Mouse (Mus musculus): ENCODE measurements around the gene Pagr1a. TPM values are rescaled to one million over a fixed set of nuclear protein-coding genes. Genes with fewer than 3 reads are reported as not detected.

Pagr1a gene
- polyA plus RNA-seq, 1 experiment = 8.1 TPM

GRCm38 (mm10) chr7:127024755-127025555 is 7.8 kb upstream of the Pagr1a start:
- Histone ChIP-seq H3K4me3 (peak overlapping the region; percentile 67), H3K27me3 (ENCODE audit: control insufficient read depth, insufficient read depth, insufficient read length) (no peaks in the 10 kb centered on the region), H3K79me2 (ENCODE audit: control insufficient read depth, insufficient read depth) (peaks cover 20% of the 10 kb centered on the region), H3ac (ENCODE audit: control insufficient read depth, insufficient read length) (peak overlapping the region; percentile 88), H3K4me2 (ENCODE audit: low read depth) (peak overlapping the region; percentile 99), H3K36me3 (ENCODE audit: control insufficient read depth, insufficient read depth) (peaks cover 19% of the 10 kb centered on the region)
- TF ChIP-seq MYOD1 (IDR thresholded peaks at IDR 0.05; ENCODE audit: control insufficient read depth in 1 of 3, insufficient read length in 2 of 3, low read depth in 2 of 3) (peak in 2 of 3 experiments; percentile 35 to 52), MYOG (IDR thresholded peaks at IDR 0.05; ENCODE audit: control insufficient read depth in 1 of 3, insufficient read depth in 1 of 3, insufficient read length in 2 of 3, low read depth in 2 of 3) (peak in 1 of 3 experiments; percentile 71), MAX (IDR thresholded peaks at IDR 0.05; ENCODE audit: low read depth) (peak; percentile 88), POLR2A (IDR thresholded peaks at IDR 0.05; ENCODE audit: insufficient read length, low read depth) (peak; percentile 78), E2F4 (IDR thresholded peaks at IDR 0.05; ENCODE audit: insufficient read depth) (no peak), POLR2AphosphoS2 (IDR thresholded peaks at IDR 0.05; ENCODE audit: insufficient read length, low read depth) (peak; percentile 80), USF1 (IDR thresholded peaks at IDR 0.05; ENCODE audit: low read depth) (peak; percentile 14), SRF (IDR thresholded peaks at IDR 0.05; ENCODE audit: control insufficient read depth, insufficient read length, low read depth) (no peak), TCF3 (IDR thresholded peaks at IDR 0.05; ENCODE audit: insufficient read length, low read depth) (no peak)

DNA sequence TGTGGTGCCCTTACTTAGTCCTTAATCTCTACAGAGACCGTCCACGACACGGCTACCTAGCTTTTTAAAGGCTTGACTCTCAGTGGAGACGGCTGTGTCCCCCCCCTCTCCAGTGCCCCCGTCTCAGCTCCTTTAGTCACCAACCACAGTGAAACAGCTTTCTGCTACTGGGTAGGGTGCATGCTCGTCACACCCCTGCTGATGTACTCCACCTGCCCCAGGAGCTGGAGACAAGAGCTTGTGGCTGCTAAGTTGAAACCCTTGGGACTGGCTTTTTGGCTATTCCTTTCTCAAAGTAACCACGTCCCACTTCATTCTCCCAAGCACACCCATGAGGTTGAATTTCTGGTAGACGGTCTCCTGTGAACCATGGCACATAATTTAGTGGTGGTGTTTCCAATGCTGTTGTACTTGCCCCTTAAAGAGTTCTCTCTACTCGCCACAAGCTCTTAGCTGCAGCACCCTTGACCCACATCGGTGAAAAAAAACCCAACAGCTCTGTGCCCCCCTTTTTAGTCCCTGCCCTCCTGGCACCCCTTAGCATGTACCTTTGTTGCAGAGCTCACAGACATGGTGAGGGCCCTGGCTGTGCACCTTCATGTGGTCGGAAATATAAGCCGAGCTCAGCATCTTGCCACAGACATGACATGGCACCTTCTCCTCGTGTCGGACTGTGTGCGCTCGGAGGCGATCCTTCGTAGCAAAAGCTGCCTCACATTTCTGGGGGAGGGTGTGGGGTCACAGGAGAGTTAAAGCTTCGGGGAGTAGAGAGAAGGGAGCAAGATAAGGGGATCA is 6.9 kb upstream of the Pagr1a start:
- Histone ChIP-seq H3K79me2 (ENCODE audit: control insufficient read depth, insufficient read depth) (peaks cover 20% of the 10 kb centered on the region), H3K4me3 (peak overlapping the region; percentile 67), H3K4me2 (ENCODE audit: low read depth) (peak overlapping the region; percentile 99), H3K36me3 (ENCODE audit: control insufficient read depth, insufficient read depth) (peaks cover 15% of the 10 kb centered on the region), H3K27me3 (ENCODE audit: control insufficient read depth, insufficient read depth, insufficient read length) (no peaks in the 10 kb centered on the region), H3ac (ENCODE audit: control insufficient read depth, insufficient read length) (peak overlapping the region; percentile 88)
- TF ChIP-seq POLR2AphosphoS2 (IDR thresholded peaks at IDR 0.05; ENCODE audit: insufficient read length, low read depth) (peak; percentile 61), SRF (IDR thresholded peaks at IDR 0.05; ENCODE audit: control insufficient read depth, insufficient read length, low read depth) (no peak)

- TF ChIP-seq POLR2A (IDR thresholded peaks at IDR 0.05; ENCODE audit: insufficient read length, low read depth) (peak; percentile 33), POLR2AphosphoS2 (IDR thresholded peaks at IDR 0.05; ENCODE audit: insufficient read length, low read depth) (peak; percentile 22), SRF (IDR thresholded peaks at IDR 0.05; ENCODE audit: control insufficient read depth, insufficient read length, low read depth) (no peak)
- Histone ChIP-seq H3K4me3 (peak overlapping the region; percentile 67), H3K79me2 (ENCODE audit: control insufficient read depth, insufficient read depth) (peaks cover 20% of the 10 kb centered on the region), H3K27me3 (ENCODE audit: control insufficient read depth, insufficient read depth, insufficient read length) (no peaks in the 10 kb centered on the region), H3K36me3 (ENCODE audit: control insufficient read depth, insufficient read depth) (peaks cover 11% of the 10 kb centered on the region), H3ac (ENCODE audit: control insufficient read depth, insufficient read length) (no peak overlapping the region), H3K4me2 (ENCODE audit: low read depth) (peak overlapping the region; percentile 12)
Measured at GRCm38 (mm10) chr7:127023272-127023691, 6.1 kb upstream of the Pagr1a start.

DNA sequence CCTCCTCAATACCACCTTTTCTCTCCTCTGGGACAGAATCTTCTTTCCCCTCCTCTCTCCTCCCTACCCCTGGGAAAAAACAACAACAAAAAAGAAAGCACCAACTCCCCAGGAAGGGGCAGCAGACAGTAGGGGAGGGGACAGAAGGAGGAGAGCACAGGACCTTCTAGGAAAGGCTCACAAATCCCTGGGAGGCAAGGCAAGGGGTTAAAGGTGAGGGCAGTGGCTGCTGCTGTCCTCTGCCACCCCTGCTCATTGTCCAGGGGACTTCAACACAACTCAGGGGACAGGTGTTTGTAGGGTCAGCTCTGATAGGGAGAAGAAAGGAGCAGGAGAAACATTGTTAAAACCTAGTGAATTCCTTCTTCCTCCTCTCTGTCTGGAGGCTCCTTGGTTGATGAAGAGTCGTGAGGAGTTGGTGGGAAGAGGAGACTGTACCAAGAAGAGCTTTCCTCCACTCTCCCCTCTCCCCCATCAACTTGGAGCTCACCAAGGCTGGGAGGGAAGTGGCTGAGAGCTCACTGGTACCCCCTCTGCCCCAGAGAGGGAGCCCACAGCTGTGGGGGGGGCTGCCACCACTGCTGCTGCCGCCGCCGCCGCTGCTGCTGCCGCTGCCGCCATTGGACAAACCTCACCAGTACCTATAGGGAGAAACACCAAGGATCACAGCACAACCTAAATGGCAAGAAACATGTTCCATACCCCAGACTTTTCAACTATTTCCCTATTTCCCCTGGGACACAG is 5.5 kb upstream of the Pagr1a start:
- Histone ChIP-seq H3K4me3 (peak overlapping the region; percentile 67), H3K27me3 (ENCODE audit: control insufficient read depth, insufficient read depth, insufficient read length) (no peaks in the 10 kb centered on the region), H3K79me2 (ENCODE audit: control insufficient read depth, insufficient read depth) (peaks cover 20% of the 10 kb centered on the region), H3K4me2 (ENCODE audit: low read depth) (peak overlapping the region; percentile 12), H3K36me3 (ENCODE audit: control insufficient read depth, insufficient read depth) (peaks cover 11% of the 10 kb centered on the region), H3ac (ENCODE audit: control insufficient read depth, insufficient read length) (no peak overlapping the region)
- TF ChIP-seq MAX (IDR thresholded peaks at IDR 0.05; ENCODE audit: low read depth) = no peak
- no peak for TF ChIP-seq POLR2A (IDR thresholded peaks at IDR 0.05; ENCODE audit: insufficient read length, low read depth)
- TF ChIP-seq REST (IDR thresholded peaks at IDR 0.05; ENCODE audit: insufficient read depth, insufficient read length) = no peak
- no peak for TF ChIP-seq POLR2AphosphoS2 (IDR thresholded peaks at IDR 0.05; ENCODE audit: insufficient read length, low read depth)
- no peak for TF ChIP-seq TCF3 (IDR thresholded peaks at IDR 0.05; ENCODE audit: insufficient read length, low read depth)
- TF ChIP-seq TCF12 (IDR thresholded peaks at IDR 0.05; ENCODE audit: insufficient read depth, poor library complexity, severe bottlenecking) = no peak
- TF ChIP-seq MYOG (IDR thresholded peaks at IDR 0.05; ENCODE audit: control insufficient read depth in 1 of 3, insufficient read depth in 1 of 3, insufficient read length in 2 of 3, low read depth in 2 of 3) = no peak
- no peak for TF ChIP-seq CEBPB (IDR thresholded peaks at IDR 0.05; ENCODE audit: insufficient read depth, poor library complexity, severe bottlenecking)
- no peak for TF ChIP-seq SRF (IDR thresholded peaks at IDR 0.05; ENCODE audit: control insufficient read depth, insufficient read length, low read depth)
- no peak for TF ChIP-seq E2F4 (IDR thresholded peaks at IDR 0.05; ENCODE audit: insufficient read depth)
- TF ChIP-seq MYOD1 (IDR thresholded peaks at IDR 0.05; ENCODE audit: control insufficient read depth in 1 of 3, insufficient read length in 2 of 3, low read depth in 2 of 3) = no peak
- no peak for TF ChIP-seq USF1 (IDR thresholded peaks at IDR 0.05; ENCODE audit: low read depth)

Measured in myocyte (in vitro differentiated cells).